Mouse (Mus musculus) heart, embryonic 16.5 days (tissue): Measurements from ENCODE around the gene Msi2. TPM values are rescaled to one million over a fixed set of nuclear protein-coding genes. Genes with fewer than 3 reads are reported as not detected.

Source experiments
- ATAC-seq: fragments of 200-750 bp; cut with Nextera tagmentation; replicated peaks from 2 replicates; pipeline ENCODE4 v1.8.0; 2017; ENCODE audit warnings: moderate number of reproducible peaks; ENCODE audit not compliant: insufficient read depth, low FRiP score; ENCODE audit errors: extremely low read depth
- H3K27ac ChIP-seq: fragments of 300-500 bp; sonication (generic); 2 replicates; pipeline ENCODE4 v1.5.1; 2014; ENCODE audit warnings: mild to moderate bottlenecking, low read length, control low read depth, moderate library complexity
- H3K27me3 ChIP-seq: fragments of 300-500 bp; sonication (generic); 2 replicates; pipeline ENCODE4 v1.6.1; 2014; ENCODE audit warnings: low read length, mixed read lengths; ENCODE audit not compliant: control insufficient read depth, insufficient read depth
- H3K36me3 ChIP-seq: fragments of 300-500 bp; sonication (generic); 2 replicates; pipeline ENCODE4 v1.6.1; 2014; ENCODE audit not compliant: control insufficient read depth, insufficient read depth
- H3K4me1 ChIP-seq: fragments of 300-500 bp; sonication (generic); 2 replicates; pipeline ENCODE4 v1.6.1; 2014; ENCODE audit warnings: low read length, mixed read lengths; ENCODE audit not compliant: control insufficient read depth, insufficient read depth
- H3K4me2 ChIP-seq: fragments of 300-500 bp; sonication (generic); 2 replicates; pipeline ENCODE4 v1.6.1; 2014; ENCODE audit warnings: low read depth, mild to moderate bottlenecking, control low read depth, low read length
- H3K4me3 ChIP-seq: fragments of 300-500 bp; sonication (generic); 2 replicates; pipeline ENCODE4 v1.5.1; 2014; ENCODE audit warnings: mild to moderate bottlenecking, control low read depth, low read length
- H3K9ac ChIP-seq: fragments of 300-500 bp; sonication (generic); 2 replicates; pipeline ENCODE4 v1.6.1; 2014; ENCODE audit warnings: low read length, control low read depth
- H3K9me3 ChIP-seq: fragments of 300-500 bp; sonication (generic); replicated peaks from 2 replicates; pipeline ENCODE4 v1.6.1; 2016; ENCODE audit warnings: low read length; ENCODE audit not compliant: control insufficient read depth
- WGBS: fragments of 180-500 bp; shearing (Covaris S2); extraction: QIAGEN DNeasy Blood & Tissue Kit; methylation state at CpG from one replicate; pipeline ENCODE4 v1.1.7; 2014; 5-methylcytosine and 5-hydroxymethylcytosine counted together
- polyA plus RNA-seq: library from polyadenylated mRNA; unstranded; fragments of >200 nt; fragmentation: Nextera tagmentation; extraction: Ambion mirVana; gene quantifications from 2 replicates; pipeline ENCODE4 v1.2.1, GENCODE M21; 2015

Msi2 gene
- polyA plus RNA-seq, 1 experiment from 2014 or later, result 20.6 TPM

DNA sequence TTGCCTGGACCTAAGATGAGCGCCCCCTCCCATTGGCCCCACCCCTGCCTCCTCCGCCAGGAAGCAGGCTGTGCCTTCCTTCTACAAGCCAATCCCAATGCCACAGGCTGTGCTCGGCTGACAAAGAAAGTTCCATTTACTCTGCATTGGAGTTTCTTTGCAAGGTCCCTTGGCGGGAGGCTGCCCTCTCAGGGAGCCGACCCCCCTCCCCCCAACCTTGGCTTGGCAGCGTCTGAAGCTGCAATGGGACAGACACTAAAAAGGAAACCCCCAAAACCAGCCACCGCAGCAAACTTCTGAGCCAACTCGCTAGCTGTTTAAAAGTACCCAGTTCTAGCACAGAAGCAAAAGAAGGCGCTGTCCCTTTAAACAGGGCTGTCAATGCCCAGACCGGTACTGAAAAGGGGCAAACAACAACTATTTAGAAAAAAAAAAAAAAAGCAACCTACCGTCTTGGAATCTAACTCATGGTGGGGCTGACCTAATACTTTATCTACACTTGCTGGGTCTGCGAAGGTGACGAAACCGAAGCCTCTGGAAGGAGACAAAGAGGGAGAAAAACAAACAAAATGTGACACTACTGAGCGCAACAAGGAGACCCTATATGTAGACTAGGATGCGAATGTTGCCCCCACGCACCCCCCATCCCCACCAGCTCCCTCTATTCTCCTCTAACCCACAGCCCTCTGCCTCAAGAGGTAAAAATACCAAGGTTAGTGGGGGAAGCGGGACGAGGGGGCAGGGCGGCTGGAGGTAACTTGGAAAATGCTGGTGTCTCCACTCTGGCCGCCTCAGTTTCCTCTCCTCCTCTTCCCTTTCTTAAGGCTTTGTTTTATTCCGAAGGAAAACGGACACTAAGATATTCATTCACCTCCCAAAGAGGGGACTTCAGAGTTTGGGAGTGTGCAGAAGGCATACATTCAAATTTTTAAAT lies 2.0 kb downstream of the Msi2 start:
- Histone ChIP-seq H3K27ac (peak overlapping the region; percentile 95), H3K36me3 (peaks cover 10% of the 10 kb centered on the region), H3K4me3 (peak overlapping the region; percentile 80), H3K4me2 (peak overlapping the region; percentile 80), H3K9me3 (no peaks in the 10 kb centered on the region), H3K4me1 (peaks cover 23% of the 10 kb centered on the region), H3K27me3 (no peaks in the 10 kb centered on the region), H3K9ac (peak overlapping the region; percentile 96)
- no peak for ATAC-seq
- under 1% methylated on average over 23 of the region's 23 CpGs for WGBS

DNA sequence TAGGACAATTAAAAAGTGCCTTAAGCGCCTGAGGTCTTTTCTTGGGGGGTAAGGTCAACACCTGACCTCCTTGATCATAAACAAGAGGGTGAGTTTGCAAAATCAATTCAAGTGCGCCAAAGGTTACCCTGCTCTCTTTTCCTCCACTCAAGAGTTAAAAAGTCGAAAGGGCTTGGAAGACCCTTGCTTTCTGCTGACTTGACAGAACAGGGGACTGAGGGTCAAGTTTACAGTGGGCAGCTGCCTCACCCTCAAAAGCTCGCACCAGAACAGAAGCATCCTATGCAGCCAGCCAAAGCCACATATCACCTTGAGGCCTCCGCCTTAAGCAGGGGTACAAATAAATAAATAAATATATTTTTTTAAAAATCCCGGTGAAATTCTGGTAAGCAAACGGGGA lies 3.0 kb downstream of the Msi2 start:
- peak overlapping the region; percentile 96; the same call in 1 of the 2 replicates for H3K9ac ChIP-seq
- ATAC-seq, result no peak
- WGBS, result 54% methylated on average over 7 of the region's 7 CpGs
- H3K4me2 ChIP-seq, result peak overlapping the region; percentile 80
- H3K27ac ChIP-seq, result no peak overlapping the region; the same call in 1 of the 2 replicates
- no peaks in the 10 kb centered on the region for H3K9me3 ChIP-seq
- H3K4me1 ChIP-seq, result peaks cover 19% of the 10 kb centered on the region
- peak overlapping the region; percentile 80 for H3K4me3 ChIP-seq
- H3K27me3 ChIP-seq, result no peaks in the 10 kb centered on the region
- peaks cover 16% of the 10 kb centered on the region for H3K36me3 ChIP-seq

DNA sequence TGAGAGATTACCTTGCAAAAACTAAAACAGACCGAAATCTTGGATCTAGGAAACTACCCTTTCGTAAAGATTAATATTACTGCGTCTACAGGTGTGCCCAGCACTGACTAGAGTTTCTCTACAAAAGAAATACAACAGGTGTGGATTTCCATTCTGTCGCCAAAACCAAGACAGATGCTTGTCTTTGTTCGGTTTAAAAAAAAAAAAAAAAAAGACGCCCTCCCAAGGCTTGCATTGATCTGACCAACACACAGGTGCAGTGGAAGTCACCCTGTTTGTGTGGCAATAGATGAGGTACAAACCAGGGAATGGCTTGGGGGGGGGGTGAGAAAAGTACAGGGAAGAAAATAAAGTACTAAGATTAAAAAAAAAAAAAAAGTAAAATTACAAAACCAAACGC lies 4.2 kb downstream of the Msi2 start:
- no peak for ATAC-seq
- H3K4me3 ChIP-seq, result no peak overlapping the region
- no peaks in the 10 kb centered on the region for H3K27me3 ChIP-seq
- H3K27ac ChIP-seq, result no peak overlapping the region
- H3K4me2 ChIP-seq, result no peak overlapping the region
- peaks cover 21% of the 10 kb centered on the region for H3K36me3 ChIP-seq
- peaks cover 17% of the 10 kb centered on the region for H3K4me1 ChIP-seq
- H3K9ac ChIP-seq, result no peak overlapping the region
- WGBS, result 76% methylated on average over 7 of the region's 7 CpGs
- no peaks in the 10 kb centered on the region for H3K9me3 ChIP-seq

DNA sequence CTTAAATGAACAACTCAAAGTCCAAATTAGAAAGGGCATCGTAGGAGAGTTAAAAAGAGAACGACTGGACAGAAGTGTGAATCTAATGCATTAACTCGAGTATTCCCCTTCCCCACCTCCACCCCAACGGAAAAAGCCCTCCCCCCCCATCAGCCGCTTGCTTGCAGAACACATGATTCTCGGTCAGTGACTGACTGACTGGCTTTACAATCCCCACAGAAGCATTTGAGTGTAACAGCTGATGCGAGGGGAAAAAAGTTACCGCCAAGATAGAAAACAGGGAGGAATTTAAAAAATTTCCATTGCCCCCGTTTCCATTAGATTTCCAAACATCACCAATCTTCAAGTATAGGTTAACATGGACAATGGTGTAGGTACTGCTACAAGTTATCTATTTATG lies 4.8 kb downstream of the Msi2 start:
- Histone ChIP-seq H3K4me2 (no peak overlapping the region), H3K36me3 (peaks cover 24% of the 10 kb centered on the region), H3K4me1 (peaks cover 17% of the 10 kb centered on the region), H3K27ac (no peak overlapping the region), H3K9ac (no peak overlapping the region), H3K9me3 (no peaks in the 10 kb centered on the region), H3K27me3 (no peaks in the 10 kb centered on the region), H3K4me3 (no peak overlapping the region)
- 51% methylated on average over 9 of the region's 9 CpGs for WGBS
- no peak for ATAC-seq

DNA sequence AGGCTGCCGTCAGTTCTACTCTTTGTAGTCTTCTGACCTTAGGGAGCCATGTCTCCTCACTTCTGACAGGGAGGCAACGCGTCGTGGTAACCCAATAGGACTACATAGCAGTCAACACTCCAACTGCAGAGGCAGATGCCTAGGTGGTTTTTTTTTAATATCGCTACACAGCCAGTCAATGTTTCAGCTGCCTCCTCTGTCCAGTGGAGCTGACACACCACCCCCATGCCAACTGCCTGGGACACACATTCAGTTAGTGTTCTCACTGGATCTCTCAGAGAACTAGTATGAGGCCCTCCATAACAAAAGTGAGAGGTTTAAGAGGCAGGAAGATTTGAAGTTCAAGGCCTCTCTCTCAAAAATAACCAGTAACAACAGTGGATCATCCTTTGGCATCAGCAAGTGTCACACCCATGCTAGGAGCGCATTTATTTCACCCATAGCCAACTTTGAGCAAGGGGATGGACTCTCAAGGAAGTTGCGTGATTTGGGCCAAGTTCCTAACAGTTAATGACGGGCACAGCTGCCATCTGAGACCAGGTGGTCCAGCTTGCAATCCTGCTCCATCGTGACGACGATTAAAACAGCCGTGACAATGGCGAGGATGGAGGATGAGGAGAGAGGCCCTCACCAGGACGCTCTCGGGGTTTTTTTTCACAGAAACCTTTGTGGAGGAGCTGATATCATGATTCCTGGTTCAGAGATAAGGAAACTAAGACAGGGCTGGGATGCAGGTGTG lies 8.3 kb downstream of the Msi2 start:
- Histone ChIP-seq H3K27ac (no peak overlapping the region), H3K4me1 (peaks cover 8% of the 10 kb centered on the region), H3K36me3 (peaks cover 28% of the 10 kb centered on the region), H3K4me2 (no peak overlapping the region), H3K9me3 (no peaks in the 10 kb centered on the region), H3K27me3 (no peaks in the 10 kb centered on the region), H3K9ac (no peak overlapping the region), H3K4me3 (no peak overlapping the region)
- ATAC-seq, result no peak
- 85% methylated on average over 15 of the region's 15 CpGs for WGBS

DNA sequence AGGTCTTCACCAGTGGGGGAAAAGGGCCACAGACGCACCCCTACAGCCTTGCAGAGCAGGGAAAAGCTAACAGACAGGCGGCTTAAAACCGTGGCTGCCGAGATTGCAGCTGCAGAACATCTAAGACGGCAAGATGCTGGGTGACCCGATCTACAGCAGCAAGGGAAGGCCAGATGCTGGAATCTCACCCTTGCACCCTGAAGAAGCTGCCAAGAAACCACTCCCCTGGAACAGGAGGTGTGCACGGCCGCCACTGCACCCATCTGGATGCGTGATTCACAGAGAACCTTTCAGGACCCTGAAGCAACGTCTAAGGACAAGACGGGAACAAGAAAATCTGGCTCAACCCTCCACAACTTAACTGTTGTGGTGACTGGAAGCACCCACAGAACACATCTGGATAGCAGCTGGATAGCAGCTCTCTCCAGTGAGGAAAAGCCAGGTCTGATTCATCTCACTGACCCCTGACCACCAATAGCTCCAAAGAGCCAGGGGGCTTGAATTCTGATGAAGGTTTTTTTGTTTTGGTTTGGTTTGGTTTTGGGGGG lies 11.0 kb downstream of the Msi2 start:
- Histone ChIP-seq H3K4me3 (no peak overlapping the region), H3K36me3 (peaks cover 27% of the 10 kb centered on the region), H3K4me2 (no peak overlapping the region), H3K9me3 (no peaks in the 10 kb centered on the region), H3K9ac (no peak overlapping the region), H3K4me1 (peaks cover 15% of the 10 kb centered on the region), H3K27ac (no peak overlapping the region), H3K27me3 (no peaks in the 10 kb centered on the region)
- WGBS, result 71% methylated on average over 11 of the region's 11 CpGs
- ATAC-seq, result no peak

DNA sequence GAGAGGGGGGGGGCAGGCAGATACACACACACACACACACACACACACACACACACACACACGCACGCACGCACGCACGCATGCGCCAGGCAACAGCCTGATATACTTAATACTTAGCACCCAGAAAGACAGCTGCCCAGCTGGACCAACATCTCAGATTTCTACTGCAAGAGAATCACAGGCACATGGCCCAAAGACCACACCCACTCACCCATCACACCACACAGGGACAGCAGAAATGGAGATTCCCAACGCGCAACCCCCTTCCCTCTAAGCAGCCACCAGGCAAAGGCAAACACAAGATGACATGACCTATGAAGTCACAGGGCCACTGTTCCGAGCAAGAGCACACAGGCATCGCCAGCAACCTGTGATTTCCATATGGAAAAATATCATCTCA lies 13.6 kb downstream of the Msi2 start:
- ATAC-seq, result no peak
- WGBS, result 86% methylated on average over 10 of the region's 10 CpGs
- Histone ChIP-seq H3K9me3 (no peaks in the 10 kb centered on the region), H3K27me3 (no peaks in the 10 kb centered on the region), H3K4me3 (no peak overlapping the region), H3K27ac (no peak overlapping the region), H3K9ac (no peak overlapping the region), H3K4me2 (no peak overlapping the region), H3K36me3 (peaks cover 24% of the 10 kb centered on the region), H3K4me1 (peaks cover 16% of the 10 kb centered on the region)

DNA sequence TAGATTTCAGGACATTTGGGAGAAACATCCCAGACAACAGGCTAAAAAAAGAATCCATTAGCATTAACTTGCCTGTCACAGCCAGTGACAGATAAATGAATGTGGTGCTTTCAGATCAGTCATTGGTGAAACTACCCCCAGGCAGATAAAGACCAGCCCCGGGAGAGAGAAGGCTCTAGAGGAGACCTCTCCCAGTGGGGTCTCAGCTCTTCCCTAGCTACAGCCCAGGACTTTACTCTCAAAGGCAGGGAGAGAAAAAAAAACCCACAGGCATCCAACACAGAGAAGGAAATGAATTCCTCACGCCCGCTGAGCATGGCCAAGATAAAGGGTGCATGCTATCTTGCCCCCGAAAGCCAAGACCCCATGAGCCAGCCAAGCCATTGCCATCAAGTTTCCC lies 15.1 kb downstream of the Msi2 start:
- H3K9me3 ChIP-seq, result no peaks in the 10 kb centered on the region
- no peak for ATAC-seq
- no peak overlapping the region for H3K9ac ChIP-seq
- no peak overlapping the region for H3K4me2 ChIP-seq
- no peak overlapping the region for H3K4me3 ChIP-seq
- no peaks in the 10 kb centered on the region for H3K27me3 ChIP-seq
- 26% methylated on average over 4 of the region's 4 CpGs for WGBS
- peaks cover 16% of the 10 kb centered on the region for H3K4me1 ChIP-seq
- no peak overlapping the region; the same call in 1 of the 2 replicates for H3K27ac ChIP-seq
- peaks cover 26% of the 10 kb centered on the region for H3K36me3 ChIP-seq
